Mouse (Mus musculus) CH12.LX (cell line): ENCODE data around the gene 3110040N11Rik. TPM values are rescaled to one million over a fixed set of nuclear protein-coding genes. Genes with fewer than 3 reads are reported as not detected.

Source experiments
- DNase-seq: peaks from one replicate; pipeline ENCODE4 v3.0.0-alpha.2; 2013; ENCODE audit errors: extremely low read depth
- H3K27ac ChIP-seq: 2 replicates; pipeline ENCODE4 v1.5.1; 2012; ENCODE audit warnings: low read depth, mild to moderate bottlenecking, control low read depth, moderate library complexity; ENCODE audit not compliant: insufficient read depth
- H3K27me3 ChIP-seq: replicated peaks from 2 replicates; pipeline ENCODE3; 2012; ENCODE audit warnings: inconsistent platforms
- H3K36me3 ChIP-seq, 2 experiments: replicated peaks in 1 of 2; 2 replicates each; pipeline versions ENCODE3 to v1.6.1; 2012; ENCODE audit warnings: inconsistent platforms in 1 of 2, low read length in 1 of 2, mild to moderate bottlenecking in 1 of 2, mixed read lengths in 1 of 2, moderate library complexity in 1 of 2; ENCODE audit not compliant: control insufficient read depth in 1 of 2, insufficient read depth in 1 of 2
- H3K4me1 ChIP-seq, 2 experiments: 2 replicates each; pipeline ENCODE4 v1.6.1; 2012; ENCODE audit warnings: inconsistent platforms in 1 of 2, moderate library complexity in 1 of 2; ENCODE audit not compliant: insufficient read depth in 2 of 2, control insufficient read depth in 1 of 2
- H3K4me2 ChIP-seq: 2 replicates; pipeline ENCODE4 v1.6.1; 2012; ENCODE audit warnings: low read depth, mild to moderate bottlenecking, control low read depth; ENCODE audit not compliant: poor library complexity, insufficient read depth, severe bottlenecking
- H3K4me3 ChIP-seq, 3 experiments: fragments of 150-350 bp in 1 of 3; sonication (generic) in 1 of 3; replicated peaks in 1 of 3; 2 replicates each; pipeline versions ENCODE3 to v1.5.1; 2011 to 2012; ENCODE audit warnings: low read depth in 2 of 3, low read length in 2 of 3, mild to moderate bottlenecking in 2 of 3, moderate library complexity in 2 of 3, control low read depth in 1 of 3, improper control_type of control experiment in 1 of 3, inconsistent platforms in 1 of 3, mixed read lengths in 1 of 3; ENCODE audit not compliant: poor library complexity in 1 of 3
- H3K79me2 ChIP-seq: replicated peaks from 2 replicates; pipeline ENCODE4 v1.6.1; 2012; ENCODE audit warnings: mild to moderate bottlenecking, moderate library complexity; ENCODE audit not compliant: control insufficient read depth, poor library complexity, insufficient read depth, severe bottlenecking; ENCODE audit errors: extremely low read depth
- H3K9ac ChIP-seq: 2 replicates; pipeline ENCODE4 v1.6.1; 2012; ENCODE audit warnings: low read depth, mild to moderate bottlenecking, control low read depth, moderate library complexity; ENCODE audit not compliant: insufficient read depth
- H3K9me3 ChIP-seq: replicated peaks from 2 replicates; pipeline ENCODE3; 2012; ENCODE audit warnings: low read length, inconsistent platforms, mixed read lengths
- BHLHE40 ChIP-seq: IDR thresholded peaks from 2 replicates; pipeline ENCODE4 v1.6.1; 2011; ENCODE audit warnings: mild to moderate bottlenecking, low read depth, low read length, improper control_type of control experiment
- CHD1 ChIP-seq: IDR thresholded peaks from 2 replicates; pipeline ENCODE4 v1.6.1; 2012; ENCODE audit warnings: low read depth, low read length, improper control_type of control experiment, inconsistent platforms
- CTCF ChIP-seq, 2 experiments: IDR thresholded peaks in 1 of 2; conservative IDR thresholded peaks in 1 of 2; 2 replicates each; pipeline ENCODE4 v1.5.1; 2011 to 2012; ENCODE audit warnings: low read depth in 2 of 2, low read length in 2 of 2, improper control_type of control experiment in 1 of 2, inconsistent platforms in 1 of 2, mild to moderate bottlenecking in 1 of 2, moderate library complexity in 1 of 2
- ELF1 ChIP-seq: IDR thresholded peaks from 2 replicates; pipeline ENCODE4 v1.6.1; 2014; ENCODE audit warnings: low read depth, mild to moderate bottlenecking, inconsistent platforms, low read length, improper control_type of control experiment
- EP300 ChIP-seq: IDR thresholded peaks from 2 replicates; pipeline ENCODE4 v1.6.1; 2011; ENCODE audit warnings: low read length, improper control_type of control experiment
- JUN ChIP-seq: IDR thresholded peaks from 2 replicates; pipeline ENCODE4 v1.6.1; 2011; ENCODE audit warnings: low read depth, mild to moderate bottlenecking, low read length, improper control_type of control experiment, moderate library complexity; ENCODE audit not compliant: insufficient read depth
- JUND ChIP-seq: conservative IDR thresholded peaks from 2 replicates; pipeline ENCODE4 v1.6.1; 2011; ENCODE audit warnings: low read depth, low read length, improper control_type of control experiment
- MAFK ChIP-seq: IDR thresholded peaks from 2 replicates; pipeline ENCODE4 v1.6.1; 2011; ENCODE audit warnings: low read length, improper control_type of control experiment; ENCODE audit not compliant: insufficient replicate concordance
- MAX ChIP-seq: IDR thresholded peaks from 2 replicates; pipeline ENCODE4 v1.6.1; 2011; ENCODE audit warnings: low read length, improper control_type of control experiment
- MAZ ChIP-seq: IDR thresholded peaks from 2 replicates; pipeline ENCODE4 v1.6.1; 2012; ENCODE audit warnings: low read depth, mild to moderate bottlenecking, inconsistent platforms, low read length, improper control_type of control experiment, moderate library complexity
- MEF2A ChIP-seq: IDR thresholded peaks from 2 replicates; pipeline ENCODE4 v1.6.1; 2014; ENCODE audit warnings: low read depth, mild to moderate bottlenecking, inconsistent platforms, low read length, improper control_type of control experiment, borderline replicate concordance
- MXI1 ChIP-seq: IDR thresholded peaks from 2 replicates; pipeline ENCODE4 v1.6.1; 2011; ENCODE audit warnings: mild to moderate bottlenecking, low read depth, low read length, improper control_type of control experiment
- MYC ChIP-seq: IDR thresholded peaks from 2 replicates; pipeline ENCODE4 v1.6.1; 2011; ENCODE audit warnings: low read depth, mild to moderate bottlenecking, improper control_type of control experiment, low read length
- NRF1 ChIP-seq: IDR thresholded peaks from 2 replicates; pipeline ENCODE4 v1.6.1; 2014; ENCODE audit warnings: low read depth, mild to moderate bottlenecking, inconsistent platforms, low read length, improper control_type of control experiment, moderate library complexity
- PAX5 ChIP-seq: IDR thresholded peaks from 2 replicates; pipeline ENCODE4 v1.6.1; 2012; ENCODE audit warnings: low read length, inconsistent platforms, mixed read lengths
- POLR2AphosphoS2 ChIP-seq: IDR thresholded peaks from 2 replicates; pipeline ENCODE4 v1.6.1; 2011; ENCODE audit warnings: low read depth, low read length, improper control_type of control experiment
- RAD21 ChIP-seq: IDR thresholded peaks from 2 replicates; pipeline ENCODE4 v1.6.1; 2011; ENCODE audit warnings: low read depth, mild to moderate bottlenecking, low read length, improper control_type of control experiment, moderate library complexity
- SIN3A ChIP-seq: IDR thresholded peaks from 2 replicates; pipeline ENCODE4 v1.6.1; 2012; ENCODE audit warnings: low read length, improper control_type of control experiment, inconsistent platforms
- UBTF ChIP-seq: IDR thresholded peaks from 2 replicates; pipeline ENCODE4 v1.6.1; 2012; ENCODE audit warnings: low read depth, mild to moderate bottlenecking, inconsistent platforms, low read length, improper control_type of control experiment, moderate library complexity
- USF1 ChIP-seq: IDR thresholded peaks from 2 replicates; pipeline ENCODE4 v1.6.1; 2014; ENCODE audit warnings: low read depth, mild to moderate bottlenecking, inconsistent platforms, low read length, improper control_type of control experiment
- USF2 ChIP-seq: conservative IDR thresholded peaks from 2 replicates; pipeline ENCODE4 v1.6.1; 2011; ENCODE audit warnings: low read depth, low read length, improper control_type of control experiment
- ZC3H11A ChIP-seq: IDR thresholded peaks from 2 replicates; pipeline ENCODE4 v1.6.1; 2012; ENCODE audit warnings: low read depth, mild to moderate bottlenecking, inconsistent platforms, low read length, improper control_type of control experiment
- ZNF384 ChIP-seq: IDR thresholded peaks from 2 replicates; pipeline ENCODE4 v1.6.1; 2012; ENCODE audit warnings: low read depth, low read length, improper control_type of control experiment, inconsistent platforms
- dilution Hi-C: fragments of 300-500 bp; cut with MboI; formaldehyde crosslinking; loops from 2 replicates; pipeline ENCODE4 v1.14.3; 2020; ENCODE audit warnings: low sequenced_read_pairs; ENCODE audit not compliant: extremely low pct_unique_long_range_greater_than_20kb, extremely low pct_ligation_motif_present
- in situ Hi-C: fragments of 300-500 bp; cut with MboI; formaldehyde crosslinking; loops from 3 replicates; pipeline ENCODE4 v1.14.3; 2019; ENCODE audit warnings: low sequenced_read_pairs, low pct_ligation_motif_present, low pct_unique_long_range_greater_than_20kb, mixed read lengths
- polyA plus RNA-seq: library from polyadenylated mRNA; unstranded; fragments of >175 nt; gene quantifications from 2 replicates; pipeline ENCODE4 v1.2.1, GENCODE M21; 2012; ENCODE audit warnings: low read depth; ENCODE audit not compliant: insufficient read length
- total RNA-seq, 2 experiments: library from RNA; depleted of rRNA; stranded (reverse); fragments of 300-350 nt in 1 of 2; fragments of >200 nt in 1 of 2; gene quantifications; 2 replicates each; pipeline ENCODE4 v1.2.3; 2012 to 2014

The 3110040N11Rik gene
- total and polyA plus RNA-seq, 3 experiments: 53.2 to 91.7 (median 58.6) TPM

DNA sequence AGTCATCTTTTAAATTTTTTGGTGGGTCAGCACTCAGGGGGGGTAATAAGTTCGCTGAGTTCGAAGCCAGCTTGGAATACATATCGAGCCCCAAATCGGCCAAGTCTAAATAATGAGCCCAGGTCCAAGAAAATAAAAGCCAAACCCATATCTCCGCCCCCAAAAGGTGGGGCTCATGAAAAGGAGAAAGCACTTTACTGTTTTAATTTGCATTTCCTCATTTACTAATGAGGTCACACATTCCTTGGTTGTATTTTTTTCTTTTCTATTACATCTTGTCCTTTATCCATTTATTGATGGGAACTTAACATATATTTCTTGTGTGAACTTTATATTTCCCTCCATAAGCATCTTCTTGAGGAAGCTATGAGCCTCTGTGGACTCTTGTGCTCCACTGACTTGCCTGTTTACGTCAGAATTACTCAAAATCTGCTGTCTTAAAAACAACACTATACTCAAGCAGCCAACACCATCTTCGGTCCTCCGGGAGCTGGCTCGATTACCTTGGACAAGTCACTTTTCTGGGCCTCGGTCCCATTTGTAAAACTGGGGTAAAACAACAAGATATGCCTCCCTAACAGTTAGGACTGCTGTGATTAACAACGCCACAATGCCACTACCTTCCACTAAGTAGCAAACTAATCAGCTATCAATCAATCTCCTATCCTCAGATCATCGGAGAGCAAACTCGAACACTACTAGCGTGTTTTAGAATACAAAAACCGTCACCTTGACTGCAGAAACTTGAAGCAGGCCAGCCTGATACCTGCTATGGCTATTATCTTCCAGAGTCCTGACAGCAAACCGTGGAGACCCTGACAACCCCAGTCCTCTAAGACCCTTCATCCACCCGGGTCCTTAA lies 38.8 kb upstream of the 3110040N11Rik start:
- no peak for TF ChIP-seq PAX5
- no peak for TF ChIP-seq MAX
- peak; percentile 64 for TF ChIP-seq ELF1
- TF ChIP-seq BHLHE40: no peak
- no peak for TF ChIP-seq EP300
- TF ChIP-seq USF2: no peak
- TF ChIP-seq MEF2A: no peak
- no peak for TF ChIP-seq POLR2AphosphoS2
- TF ChIP-seq MXI1: no peak; the same call in 1 of the 2 replicates
- no peak for TF ChIP-seq USF1
- TF ChIP-seq SIN3A: peak; percentile 55
- TF ChIP-seq JUN: no peak
- TF ChIP-seq CTCF (conservative IDR thresholded peaks at IDR 0.05 in 1 of 2, IDR thresholded peaks at IDR 0.05 in 1 of 2; ENCODE audit: low read depth in 2 of 2, low read length in 2 of 2): no peak
- TF ChIP-seq ZC3H11A: no peak
- TF ChIP-seq JUND: 0 out of 2 replicates have a peak, but pooled peaks have one; percentile 17
- no peak for TF ChIP-seq RAD21
- TF ChIP-seq MYC: 0 out of 2 replicates have a peak, but pooled peaks have one; percentile 17
- peak; percentile 73; the same call in 1 of the 2 replicates for TF ChIP-seq CHD1
- no peak for TF ChIP-seq MAFK
- TF ChIP-seq NRF1: no peak
- TF ChIP-seq ZNF384: peak; percentile 57; the same call in 1 of the 2 replicates
- no peak for TF ChIP-seq MAZ
- no peak for TF ChIP-seq UBTF
- TF ChIP-seq, all 38 proteins: peak for 6
- in situ Hi-C loops: no loop called here
- Histone ChIP-seq H3K4me3 (peak overlapping the region; percentile 76 to 89 (median 86)), H3K36me3 (peaks cover 0 to 17% of the 10 kb centered on the region in 2 experiments), H3K27me3 (no peaks in the 10 kb centered on the region), H3K79me2 (peaks cover 46% of the 10 kb centered on the region), H3K27ac (peak overlapping the region; percentile 64), H3K4me1 (peaks cover 8 to 38% of the 10 kb centered on the region in 2 experiments), H3K9me3 (no peaks in the 10 kb centered on the region), H3K9ac (peak overlapping the region; percentile 71), H3K4me2 (peak overlapping the region; percentile 77)
- dilution Hi-C loops: no loop called here
- DNase-seq: peak; percentile 72
